Mouse (Mus musculus) urinary bladder, postnatal 14 days (tissue): Measurements from ENCODE around the gene Pdpk1.

Experiments used
- DNase-seq: peaks from one replicate; pipeline ENCODE4 v3.0.0; 2021; ENCODE audit warnings: low spot score

Gene Pdpk1

DNA sequence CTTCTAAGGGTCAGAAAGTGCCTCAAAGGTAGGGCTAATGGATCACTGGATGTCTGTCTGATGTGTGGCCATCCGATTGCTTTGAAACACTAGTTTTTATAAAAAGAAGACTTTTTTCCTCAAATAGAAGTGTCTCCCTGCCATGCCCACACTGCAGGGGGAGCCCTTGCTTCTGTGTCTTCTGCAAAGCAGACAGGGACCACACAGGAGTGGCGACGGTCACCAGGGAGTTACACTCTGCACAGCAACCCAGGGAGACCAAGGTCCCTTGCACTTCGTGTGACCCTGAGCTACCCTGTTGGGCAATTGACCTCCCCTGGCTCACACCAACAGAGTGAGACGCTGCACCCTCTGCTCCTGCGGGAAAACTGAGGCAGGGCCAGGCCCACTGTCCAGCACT, 113.8 kb downstream of the Pdpk1 start:
- no peak for DNase-seq

GRCm38 (mm10) chr17:24035087-24035486, 115.6 kb downstream of the Pdpk1 start:
- no peak for DNase-seq

GRCm38 (mm10) chr17:24030551-24030950, 120.2 kb downstream of the Pdpk1 start:
- no peak for DNase-seq

DNA sequence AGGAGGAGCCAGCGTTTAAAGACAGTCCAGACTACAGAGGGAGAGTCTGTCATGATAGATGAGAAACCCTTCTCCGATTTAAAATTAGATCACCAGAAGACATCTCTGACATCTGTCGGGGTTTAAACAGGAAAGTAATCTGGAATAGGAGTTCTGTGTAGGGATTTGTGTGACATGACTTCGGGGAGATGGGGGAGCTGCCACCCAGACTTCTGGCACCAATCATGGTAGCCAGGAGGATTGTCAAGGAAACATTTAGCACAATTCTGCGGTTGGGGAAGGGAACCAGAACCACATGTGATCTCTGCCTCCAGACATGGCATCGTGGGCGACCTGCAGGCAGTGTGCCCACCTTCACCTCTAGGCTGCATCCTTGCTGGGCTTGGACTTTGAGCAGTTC, 121.2 kb downstream of the Pdpk1 start:
- no peak for DNase-seq
